Mouse (Mus musculus): ENCODE results near the gene Tef.

Gene Tef

GRCm38 (mm10) chr15:81802001-81802890, at the start of gene Tef:
Gene Tef (plus strand): TSS chr15:81802421.
- peak; percentile 84 for DNase-seq (ENCODE audit: low read depth, low spot score)

GRCm38 (mm10) chr15:81753669-81754068, 48.6 kb upstream of the Tef start:
- no peak for DNase-seq (ENCODE audit: low read depth, low spot score)

DNA sequence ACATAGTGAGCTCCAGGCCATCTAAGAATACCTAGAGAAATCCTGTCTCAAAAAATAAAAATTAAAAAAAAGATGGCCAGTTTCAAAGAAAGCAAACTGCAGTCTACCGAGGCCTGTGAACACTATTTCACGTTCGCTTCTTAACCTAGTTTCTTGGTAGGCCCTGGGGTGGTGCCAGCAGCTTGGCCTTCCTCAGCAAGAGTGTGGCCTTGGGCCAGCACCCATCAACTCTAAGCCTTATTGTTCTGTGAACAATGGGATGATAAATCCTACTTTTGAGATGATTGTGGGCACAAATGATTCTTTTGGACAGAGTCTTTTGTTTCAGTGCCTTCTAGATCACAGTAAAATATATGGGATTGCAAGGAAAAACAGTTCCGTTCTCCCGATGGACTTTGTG, 43.5 kb upstream of the Tef start:
- DNase-seq (ENCODE audit: low read depth, low spot score), result no peak

DNA sequence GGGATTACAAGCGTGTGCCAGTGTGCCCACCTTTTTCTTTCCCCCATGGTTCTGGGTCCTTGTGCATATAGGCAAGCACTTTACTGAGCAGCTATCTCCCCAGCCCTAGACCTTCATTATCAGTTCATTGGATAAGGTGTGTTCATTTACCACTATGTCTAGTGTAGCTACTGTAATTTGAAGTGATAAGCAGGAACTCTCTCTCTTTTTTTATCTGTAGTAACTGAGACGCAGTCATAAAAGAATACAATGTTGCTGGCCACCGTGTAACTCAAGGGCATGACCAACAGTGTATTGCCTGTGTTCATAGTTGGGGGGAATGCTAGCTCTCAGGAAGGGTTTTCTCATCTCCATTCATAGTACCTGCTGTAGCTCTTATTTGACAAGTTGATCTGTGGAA, 42.7 kb upstream of the Tef start:
- no peak for DNase-seq (ENCODE audit: low read depth, low spot score)

DNA sequence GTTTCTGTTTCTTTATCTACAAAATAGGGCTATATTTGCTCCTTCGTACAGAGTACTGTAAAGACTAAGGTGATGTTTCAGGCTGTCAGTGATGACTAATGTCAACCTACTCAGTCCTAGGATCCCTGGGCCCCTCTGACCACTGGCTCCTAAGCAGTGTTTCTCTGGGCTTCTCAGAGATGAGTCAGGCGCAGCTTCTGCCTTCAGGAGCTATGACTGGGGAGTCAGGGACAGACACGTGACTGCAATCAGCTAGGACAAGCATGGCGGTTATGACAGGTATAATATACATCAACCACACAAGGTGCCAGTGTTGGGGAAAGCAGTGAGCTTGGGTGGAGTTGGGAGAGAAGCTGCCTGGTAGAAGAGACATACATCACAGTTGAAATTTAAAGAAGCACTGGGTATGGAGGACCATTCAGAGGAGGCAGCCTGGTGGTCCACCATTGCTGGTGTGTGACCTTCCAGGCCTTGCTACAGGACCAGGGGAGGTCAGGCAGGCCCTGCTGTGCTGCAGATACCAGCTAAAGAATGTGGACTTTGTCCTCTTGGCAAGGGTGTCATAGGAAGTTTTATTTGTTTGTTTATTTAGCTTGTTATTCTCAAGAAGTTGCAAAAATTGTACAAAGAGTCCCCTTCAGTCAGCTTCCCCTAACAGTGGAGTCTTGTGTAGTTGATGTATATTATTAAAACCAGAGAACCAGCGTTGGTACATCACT, 41.7 kb upstream of the Tef start:
- DNase-seq (ENCODE audit: low read depth, low spot score), result no peak

- no peak for DNase-seq (ENCODE audit: low read depth, low spot score)
Observed at GRCm38 (mm10) chr15:81761381-81761780, 40.8 kb upstream of the Tef start.

DNA sequence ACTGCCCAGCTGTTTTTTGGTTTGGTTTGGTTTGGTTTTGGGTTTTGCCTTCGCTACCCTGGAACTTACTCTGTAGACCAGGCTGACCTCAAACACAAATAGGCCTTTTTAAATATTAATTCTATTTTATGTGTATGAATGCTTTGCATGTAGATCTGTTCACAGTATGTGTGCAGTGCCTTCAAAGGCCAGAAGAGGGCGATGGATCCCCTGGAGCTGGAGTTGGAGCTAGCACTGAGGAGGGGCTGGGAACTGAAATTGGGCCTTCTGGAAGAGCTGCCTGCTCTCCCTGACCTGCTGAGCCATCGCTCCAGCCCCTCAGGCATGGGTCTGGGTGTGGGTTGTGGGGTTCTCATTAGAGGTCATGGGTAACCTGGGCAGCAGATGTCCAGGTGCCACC, 40.3 kb upstream of the Tef start:
- DNase-seq (ENCODE audit: low read depth, low spot score), result no peak

- no peak for DNase-seq (ENCODE audit: low read depth, low spot score)
Observed at GRCm38 (mm10) chr15:81764573-81764972, 37.6 kb upstream of the Tef start.

DNA sequence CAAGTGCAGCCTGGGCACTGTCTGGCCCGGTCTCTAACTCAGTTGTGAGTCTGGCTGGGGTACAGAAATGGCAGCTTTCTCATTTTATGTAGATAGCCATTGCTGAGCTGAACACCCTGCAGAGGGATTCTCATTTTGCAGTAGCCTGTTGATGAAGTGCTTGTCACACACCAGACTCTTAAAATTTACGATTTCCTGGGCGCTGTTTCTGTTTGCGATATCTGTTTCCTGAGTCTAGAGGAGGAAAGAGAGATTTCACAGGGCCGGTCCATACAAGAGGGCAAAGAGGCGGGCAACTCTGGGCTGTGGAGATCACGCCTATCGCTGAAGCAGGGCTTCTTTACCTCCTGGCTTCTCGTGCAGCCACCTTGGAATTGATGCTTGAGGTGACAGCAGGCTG, 36.6 kb upstream of the Tef start:
- DNase-seq (ENCODE audit: low read depth, low spot score), result no peak

DNA sequence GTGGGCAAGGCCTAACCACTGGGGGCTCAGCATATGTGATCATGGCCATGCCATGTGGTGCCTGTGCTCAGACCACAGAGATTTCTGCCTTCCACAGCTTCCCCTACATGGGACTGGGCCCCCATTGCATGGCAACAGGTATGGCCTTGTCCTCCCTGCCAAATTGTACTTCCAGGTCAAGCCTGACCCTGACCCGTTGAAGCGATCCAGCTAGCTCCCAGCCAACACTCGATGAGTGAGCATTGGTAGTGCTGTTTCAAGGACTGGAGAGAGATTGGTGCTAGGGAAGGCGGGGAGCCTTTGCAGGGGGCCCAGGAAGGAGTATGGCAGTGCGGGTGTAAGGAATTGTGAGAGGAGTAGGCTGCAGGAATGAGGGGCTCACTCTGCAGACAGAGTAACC, 35.8 kb upstream of the Tef start:
- DNase-seq (ENCODE audit: low read depth, low spot score), result no peak

DNA sequence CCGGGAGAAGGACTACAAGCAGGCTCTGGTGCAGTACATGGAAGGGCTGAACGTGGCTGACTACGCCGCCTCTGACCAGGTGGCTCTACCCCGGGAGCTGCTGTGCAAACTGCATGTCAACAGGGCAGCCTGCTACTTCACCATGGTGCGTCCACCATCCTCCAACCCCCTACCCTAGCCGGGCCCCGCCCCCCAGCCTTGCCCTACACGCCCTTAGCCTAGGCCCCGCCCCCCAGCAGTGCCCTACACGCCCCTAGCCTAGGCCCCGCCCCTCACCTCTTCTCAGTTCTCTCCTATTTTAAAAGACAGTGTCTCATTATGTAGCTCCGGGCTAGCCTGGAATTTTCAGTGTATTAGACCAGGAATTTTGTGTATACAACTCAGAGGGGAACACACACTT, 33.2 kb upstream of the Tef start:
- DNase-seq (ENCODE audit: low read depth, low spot score), result no peak

- no peak for DNase-seq (ENCODE audit: low read depth, low spot score)
Observed at GRCm38 (mm10) chr15:81772431-81773120, 29.6 kb upstream of the Tef start.

- DNase-seq (ENCODE audit: low read depth, low spot score), result no peak
Observed at GRCm38 (mm10) chr15:81774505-81775171, 27.6 kb upstream of the Tef start.

DNA sequence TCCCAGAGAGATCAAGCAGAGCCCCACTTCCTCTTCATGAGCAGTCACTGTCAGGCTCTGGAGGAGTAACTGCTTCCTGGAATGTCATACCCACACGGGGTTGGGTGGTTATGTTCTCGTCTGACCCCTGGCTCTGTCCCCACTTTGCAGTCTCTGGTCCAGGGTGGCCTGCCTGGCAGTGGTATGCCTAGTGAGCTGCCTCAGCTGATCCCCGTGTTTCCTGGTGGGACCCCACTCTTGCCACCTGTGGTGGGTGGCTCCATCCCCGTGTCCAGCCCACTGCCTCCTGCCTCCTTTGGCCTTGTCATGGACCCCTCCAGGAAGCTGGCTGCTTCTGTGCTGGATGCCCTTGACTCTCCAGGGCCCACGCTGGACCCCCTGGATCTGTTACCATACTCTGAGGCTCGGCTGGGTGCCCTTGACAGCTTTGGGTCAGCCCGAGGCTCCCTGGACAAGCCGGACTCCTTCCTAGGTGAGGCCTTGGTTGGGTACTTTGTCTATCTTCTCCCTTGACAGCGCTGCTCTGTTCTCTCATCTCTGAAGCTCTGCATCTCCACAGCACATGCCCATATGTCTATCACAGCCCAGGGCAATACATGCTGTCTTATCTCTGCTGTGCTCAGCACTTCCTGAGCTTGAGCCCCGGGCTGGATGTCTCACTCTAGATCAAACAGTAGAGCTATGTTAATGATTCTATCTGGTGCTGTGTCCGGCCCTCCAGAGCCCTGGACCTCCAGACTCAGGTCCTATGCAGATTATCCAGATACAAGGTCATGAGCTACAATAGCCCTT, 25.4 kb upstream of the Tef start:
- no peak for DNase-seq (ENCODE audit: low read depth, low spot score)

DNA sequence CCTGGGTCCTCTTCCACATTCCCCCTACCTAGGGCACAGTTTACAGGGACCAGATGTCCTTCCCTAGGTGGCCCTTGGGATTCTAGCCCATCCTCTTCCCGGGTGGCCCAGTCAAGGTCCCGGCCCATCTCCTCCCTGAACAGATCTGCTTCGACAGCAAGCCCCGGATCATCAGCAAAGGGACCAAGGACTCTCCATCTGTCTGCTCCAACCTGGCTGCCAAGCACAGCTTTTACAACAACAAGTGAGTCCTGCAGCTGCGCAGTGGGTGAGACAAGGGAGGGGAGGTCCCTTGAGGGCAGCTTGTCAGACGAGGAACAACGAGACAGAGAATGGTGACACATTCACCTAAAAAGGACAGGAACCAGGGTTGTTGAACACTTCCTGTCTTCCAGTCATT, 20.4 kb upstream of the Tef start:
- DNase-seq (ENCODE audit: low read depth, low spot score), result no peak

DNA sequence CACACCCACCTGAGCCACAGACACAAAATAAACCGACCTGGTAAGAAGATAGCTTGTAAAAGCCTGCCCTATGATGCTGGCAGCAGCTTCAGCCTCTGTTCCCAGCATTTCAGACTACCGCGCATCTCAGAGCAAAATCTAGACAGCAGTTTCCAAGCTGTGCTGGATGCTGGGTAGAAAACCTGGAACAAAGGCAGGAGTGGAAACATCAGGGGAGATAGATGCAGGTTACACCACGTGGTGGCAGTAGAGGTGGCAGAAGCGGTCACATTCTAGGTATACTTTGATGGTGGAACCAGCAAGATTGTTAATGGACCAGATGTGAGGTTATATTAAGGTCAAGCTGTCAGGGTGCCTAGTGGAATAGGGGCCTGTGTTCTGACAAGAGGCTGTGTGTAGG, 17.5 kb upstream of the Tef start:
- DNase-seq (ENCODE audit: low read depth, low spot score), result no peak

GRCm38 (mm10) chr15:81785701-81786100, 16.5 kb upstream of the Tef start:
- no peak for DNase-seq (ENCODE audit: low read depth, low spot score)

DNA sequence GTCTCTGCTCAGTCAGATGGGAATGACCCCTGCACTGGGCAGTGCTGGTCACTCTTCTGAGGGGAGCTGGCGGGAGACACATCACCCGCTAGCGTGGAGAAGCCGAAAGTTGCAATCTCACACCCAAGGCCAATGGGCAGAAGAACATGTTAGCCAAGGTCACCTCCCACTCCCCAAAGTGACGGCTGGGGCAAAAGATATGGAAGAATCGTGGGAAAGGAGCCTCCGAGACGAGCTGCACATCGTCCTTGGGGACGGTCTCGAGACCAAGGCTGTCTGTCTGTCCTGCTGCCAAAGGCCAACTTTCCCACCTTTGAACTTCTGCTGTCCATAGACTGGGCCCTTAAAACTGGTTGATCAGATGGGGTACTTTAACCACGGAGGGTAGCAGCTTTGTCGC, 14.7 kb upstream of the Tef start:
- DNase-seq (ENCODE audit: low read depth, low spot score), result no peak

- DNase-seq (ENCODE audit: low read depth, low spot score), result no peak
Observed at GRCm38 (mm10) chr15:81792444-81792843, 9.8 kb upstream of the Tef start.

DNA sequence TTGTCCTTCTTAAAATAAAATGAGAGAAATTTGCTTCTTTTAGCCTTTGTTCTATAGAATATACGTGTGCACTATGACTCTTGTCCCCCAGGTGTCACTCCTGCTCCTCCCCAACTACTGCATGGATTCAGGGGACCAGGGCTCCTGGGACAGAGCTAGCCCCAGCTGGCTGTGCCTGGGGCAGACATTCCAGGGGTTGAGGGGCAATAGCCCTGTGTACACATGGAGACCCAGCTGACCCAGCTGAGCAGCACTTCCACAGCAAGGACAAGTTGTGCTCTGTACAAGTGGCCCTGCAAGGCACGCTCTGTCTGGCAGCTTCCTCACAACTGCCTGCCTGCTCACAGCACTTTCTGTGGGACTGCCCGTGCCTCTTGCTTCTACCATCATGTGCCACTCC, 6.0 kb upstream of the Tef start:
- no peak for DNase-seq (ENCODE audit: low read depth, low spot score)

DNA sequence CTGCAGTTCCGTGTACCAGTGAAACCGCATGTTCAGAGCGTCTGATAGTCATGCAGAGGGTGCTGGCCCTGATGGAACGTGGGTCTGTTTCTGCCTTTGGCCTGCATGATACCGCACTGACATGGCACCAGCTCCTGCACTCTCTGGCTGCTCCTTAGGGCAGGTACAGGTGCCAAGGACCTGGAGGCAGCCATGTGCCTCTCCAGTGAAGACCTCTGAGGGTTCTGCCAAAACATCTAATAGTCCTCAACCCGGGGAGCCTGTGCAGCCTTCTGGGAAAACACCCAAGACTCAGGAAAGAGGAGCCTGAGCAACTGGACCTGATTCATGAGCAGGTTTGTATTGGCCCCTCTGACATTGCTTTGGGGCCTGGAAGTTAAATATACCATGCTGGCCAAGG, 4.4 kb upstream of the Tef start:
- DNase-seq (ENCODE audit: low read depth, low spot score), result no peak

All from brain, embryonic 18.5 days (tissue).